Mouse (Mus musculus) stomach, embryonic 14.5 days (tissue): Measurements from ENCODE around the gene Rora. TPM values are rescaled to one million over a fixed set of nuclear protein-coding genes. Genes with fewer than 3 reads are reported as not detected.

Experiments
- ATAC-seq: fragments of 200-750 bp; cut with Nextera tagmentation; 2 replicates; pipeline ENCODE4 v1.8.0; 2017; ENCODE audit warnings: low read depth, moderate TSS enrichment; ENCODE audit not compliant: insufficient number of reproducible peaks, insufficient read depth, low FRiP score
- H3K27ac ChIP-seq: fragments of 300-500 bp; sonication (generic); 2 replicates; pipeline ENCODE4 v1.5.1; 2014; ENCODE audit warnings: mild to moderate bottlenecking, low read length, moderate library complexity, mixed read lengths
- H3K27me3 ChIP-seq: fragments of 300-500 bp; sonication (generic); 2 replicates; pipeline ENCODE4 v1.6.1; 2014; ENCODE audit warnings: low read length, control low read depth, mixed read lengths; ENCODE audit not compliant: control insufficient read depth, insufficient read depth
- H3K36me3 ChIP-seq: fragments of 300-500 bp; sonication (generic); 2 replicates; pipeline ENCODE4 v1.6.1; 2014; ENCODE audit warnings: mild to moderate bottlenecking, control low read depth, low read length, moderate library complexity, mixed read lengths; ENCODE audit not compliant: control insufficient read depth, insufficient read depth
- H3K4me1 ChIP-seq: fragments of 300-500 bp; sonication (generic); 2 replicates; pipeline ENCODE4 v1.6.1; 2014; ENCODE audit warnings: low read length, control low read depth, mixed read lengths; ENCODE audit not compliant: control insufficient read depth, insufficient read depth
- H3K4me2 ChIP-seq: fragments of 300-500 bp; sonication (generic); replicated peaks from 2 replicates; pipeline ENCODE4 v1.6.1; 2014; ENCODE audit warnings: low read depth, low read length, control low read depth
- H3K4me3 ChIP-seq: fragments of 300-500 bp; sonication (generic); 2 replicates; pipeline ENCODE4 v1.5.1; 2014; ENCODE audit warnings: low read depth, low read length, control low read depth
- H3K9ac ChIP-seq: fragments of 300-500 bp; sonication (generic); replicated peaks from 2 replicates; pipeline ENCODE4 v1.6.1; 2014; ENCODE audit warnings: low read depth, mild to moderate bottlenecking, control low read depth, low read length, moderate library complexity, mixed read lengths
- H3K9me3 ChIP-seq: fragments of 300-500 bp; sonication (generic); 2 replicates; pipeline ENCODE4 v1.6.1; 2016; ENCODE audit warnings: low read depth, low read length, control low read depth; ENCODE audit not compliant: control insufficient read depth
- WGBS: fragments of 180-500 bp; shearing (Covaris S2); extraction: QIAGEN DNeasy Blood & Tissue Kit; methylation state at CpG from one replicate; pipeline ENCODE4 v1.1.7; 2014; 5-methylcytosine and 5-hydroxymethylcytosine counted together
- polyA plus RNA-seq: library from polyadenylated mRNA; unstranded; fragments of >200 nt; fragmentation: Nextera tagmentation; extraction: Ambion mirVana; gene quantifications from 2 replicates; pipeline ENCODE4 v1.2.1, GENCODE M21; 2014

Gene Rora
- polyA plus RNA-seq, 1 experiment from 2014 or later, result 7.1 TPM

- H3K9me3 ChIP-seq, result no peaks in the 10 kb centered on the region
- H3K27ac ChIP-seq, result no peak overlapping the region
- H3K9ac ChIP-seq, result no peak overlapping the region
- 82% methylated on average over 9 of the region's 9 CpGs for WGBS
- H3K4me3 ChIP-seq, result no peak overlapping the region
- no peaks in the 10 kb centered on the region for H3K36me3 ChIP-seq
- ATAC-seq, result no peak
- no peaks in the 10 kb centered on the region; the same call in 1 of the 2 replicates for H3K4me1 ChIP-seq
- no peak overlapping the region for H3K4me2 ChIP-seq
- no peaks in the 10 kb centered on the region for H3K27me3 ChIP-seq
Measured at GRCm38 (mm10) chr9:69306734-69307528, 653.3 kb downstream of the Rora start.

DNA sequence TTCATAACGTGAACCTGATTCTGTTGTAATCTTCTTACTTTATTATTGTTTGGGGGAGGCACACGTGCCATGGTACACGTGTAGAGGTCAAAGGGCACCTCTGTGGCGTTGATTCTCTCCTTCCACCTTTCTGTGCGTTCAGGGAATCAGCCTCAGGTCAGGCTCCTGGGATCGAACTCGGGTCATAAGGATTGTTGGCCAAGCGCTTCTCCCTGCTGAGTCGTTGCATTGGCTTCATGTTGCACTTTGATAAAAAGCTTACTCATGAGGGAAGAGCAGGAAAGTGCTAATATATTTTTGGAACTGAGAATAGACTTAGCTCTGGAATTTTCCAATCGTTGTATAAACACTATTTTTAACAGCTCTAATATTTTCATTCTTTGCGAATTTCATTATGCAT is 654.4 kb downstream of the Rora start:
- no peaks in the 10 kb centered on the region for H3K27me3 ChIP-seq
- 83% methylated on average over 11 of the region's 11 CpGs for WGBS
- no peak for ATAC-seq

DNA sequence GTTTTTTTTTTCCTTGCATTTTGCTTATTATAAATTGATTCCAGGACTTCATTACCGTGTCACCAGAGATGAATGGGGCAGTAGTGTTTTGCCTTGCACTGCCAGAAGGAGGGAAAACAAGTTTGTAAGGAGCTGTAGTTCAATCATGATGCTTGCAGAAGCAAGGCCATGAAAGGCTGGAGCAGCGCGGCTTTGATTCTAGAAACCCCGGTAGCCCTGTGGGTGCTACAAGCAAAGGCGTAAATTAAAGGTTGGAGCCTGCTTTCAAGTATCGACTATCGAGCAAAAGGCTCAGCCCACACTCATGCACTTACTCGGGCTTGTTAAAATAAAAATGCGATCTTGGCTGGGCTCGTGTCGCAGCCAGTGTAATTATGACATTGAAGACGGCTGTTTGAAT is 656.9 kb downstream of the Rora start:
- H3K4me3 ChIP-seq, result no peak overlapping the region
- H3K4me1 ChIP-seq, result no peaks in the 10 kb centered on the region
- no peak overlapping the region for H3K4me2 ChIP-seq
- H3K27me3 ChIP-seq, result no peaks in the 10 kb centered on the region
- WGBS, result 38% methylated on average over 12 of the region's 12 CpGs
- ATAC-seq, result no peak
- H3K36me3 ChIP-seq, result no peaks in the 10 kb centered on the region
- no peaks in the 10 kb centered on the region for H3K9me3 ChIP-seq
- no peak overlapping the region for H3K9ac ChIP-seq
- no peak overlapping the region for H3K27ac ChIP-seq

More for the DNA sequence above, 654.4 kb downstream of the Rora start:
- no peak overlapping the region for H3K27ac ChIP-seq
- H3K9ac ChIP-seq, result no peak overlapping the region
- no peak overlapping the region for H3K4me3 ChIP-seq
- no peaks in the 10 kb centered on the region for H3K9me3 ChIP-seq
- no peak overlapping the region for H3K4me2 ChIP-seq
- H3K4me1 ChIP-seq, result no peaks in the 10 kb centered on the region
- no peaks in the 10 kb centered on the region for H3K36me3 ChIP-seq

- no peak overlapping the region for H3K4me2 ChIP-seq
- WGBS, result 80% methylated on average over 3 of the region's 3 CpGs
- ATAC-seq, result no peak
Measured at GRCm38 (mm10) chr9:69313297-69313696, 659.7 kb downstream of the Rora start.

DNA sequence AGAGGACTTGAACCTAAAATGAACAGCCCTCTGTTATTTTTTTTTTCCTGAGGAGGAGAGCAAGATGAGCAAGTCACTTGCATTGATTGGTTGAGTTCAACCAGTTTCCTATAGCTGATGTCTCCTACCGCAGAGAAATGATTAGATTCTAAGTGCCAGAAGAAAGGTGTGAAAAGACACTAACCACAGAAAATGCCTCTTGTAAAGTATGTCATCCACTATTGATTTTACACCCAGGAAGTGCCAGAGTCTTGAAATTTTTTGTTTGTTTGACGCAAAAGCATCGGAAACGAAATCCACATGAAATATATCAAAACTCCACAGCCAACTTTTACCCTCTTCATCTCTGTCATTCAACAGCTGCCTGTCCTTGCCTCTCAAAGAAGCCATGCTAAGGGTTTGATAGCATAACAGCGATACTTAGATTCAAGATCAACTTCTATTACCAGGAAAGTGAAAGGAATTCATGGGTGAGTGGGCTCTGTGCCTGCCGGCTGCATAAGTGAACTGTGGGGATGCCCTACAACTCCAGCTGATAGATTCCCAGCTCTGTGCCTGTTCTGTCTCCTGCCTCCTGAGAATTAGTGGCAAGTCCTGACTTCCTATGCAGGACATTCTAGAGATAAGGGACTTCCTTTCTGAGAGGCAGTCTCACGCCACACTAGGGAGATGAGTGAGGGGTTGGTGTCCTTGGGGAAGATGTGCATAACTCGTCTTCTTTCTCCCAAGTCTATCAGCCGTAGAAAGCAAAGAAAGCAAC is 661.0 kb downstream of the Rora start:
- Histone ChIP-seq H3K4me3 (no peak overlapping the region), H3K9ac (no peak overlapping the region), H3K4me1 (no peaks in the 10 kb centered on the region), H3K27ac (no peak overlapping the region), H3K4me2 (no peak overlapping the region), H3K9me3 (no peaks in the 10 kb centered on the region), H3K36me3 (no peaks in the 10 kb centered on the region), H3K27me3 (no peaks in the 10 kb centered on the region)
- 82% methylated on average over 9 of the region's 9 CpGs for WGBS
- ATAC-seq, result no peak

More at GRCm38 (mm10) chr9:69313297-69313696, 659.7 kb downstream of the Rora start:
- H3K9ac ChIP-seq, result no peak overlapping the region
- H3K4me3 ChIP-seq, result no peak overlapping the region
- H3K36me3 ChIP-seq, result no peaks in the 10 kb centered on the region
- no peaks in the 10 kb centered on the region for H3K27me3 ChIP-seq
- no peaks in the 10 kb centered on the region for H3K4me1 ChIP-seq
- H3K9me3 ChIP-seq, result no peaks in the 10 kb centered on the region
- H3K27ac ChIP-seq, result no peak overlapping the region

GRCm38 (mm10) chr9:69317527-69318115 is 664.0 kb downstream of the Rora start:
- H3K4me2 ChIP-seq, result no peak overlapping the region
- no peaks in the 10 kb centered on the region for H3K4me1 ChIP-seq
- no peak overlapping the region for H3K27ac ChIP-seq
- H3K4me3 ChIP-seq, result no peak overlapping the region
- no peaks in the 10 kb centered on the region for H3K36me3 ChIP-seq
- no peak overlapping the region for H3K9ac ChIP-seq
- no peaks in the 10 kb centered on the region for H3K9me3 ChIP-seq
- ATAC-seq, result no peak
- no peaks in the 10 kb centered on the region for H3K27me3 ChIP-seq
- WGBS, result 63% methylated on average over 3 of the region's 3 CpGs

- WGBS, result 91% methylated on average over 6 of the region's 6 CpGs
- Histone ChIP-seq H3K27me3 (no peaks in the 10 kb centered on the region), H3K9me3 (no peaks in the 10 kb centered on the region), H3K4me2 (no peak overlapping the region), H3K9ac (no peak overlapping the region), H3K4me1 (no peaks in the 10 kb centered on the region), H3K4me3 (no peak overlapping the region), H3K36me3 (no peaks in the 10 kb centered on the region), H3K27ac (no peak overlapping the region)
- ATAC-seq, result no peak
Measured at GRCm38 (mm10) chr9:69319434-69319833, 665.8 kb downstream of the Rora start.

- Histone ChIP-seq H3K4me2 (no peak overlapping the region), H3K9me3 (no peaks in the 10 kb centered on the region), H3K36me3 (no peaks in the 10 kb centered on the region), H3K4me3 (no peak overlapping the region), H3K27ac (no peak overlapping the region), H3K4me1 (no peaks in the 10 kb centered on the region), H3K27me3 (no peaks in the 10 kb centered on the region), H3K9ac (no peak overlapping the region)
- whole genome bisulfite sequencing, result 60% methylated on average over 10 of the region's 10 CpGs
- ATAC-seq, result no peak
Measured at GRCm38 (mm10) chr9:69319913-69320634, 666.5 kb downstream of the Rora start.
